Mouse (Mus musculus) cerebellum, adult 9-10 months (tissue): Measurements from ENCODE around the gene Kcnh2.

ENCODE experiments used
- DNase-seq: peaks from one replicate; pipeline ENCODE4 v3.0.0; 2022

The Kcnh2 gene

DNA sequence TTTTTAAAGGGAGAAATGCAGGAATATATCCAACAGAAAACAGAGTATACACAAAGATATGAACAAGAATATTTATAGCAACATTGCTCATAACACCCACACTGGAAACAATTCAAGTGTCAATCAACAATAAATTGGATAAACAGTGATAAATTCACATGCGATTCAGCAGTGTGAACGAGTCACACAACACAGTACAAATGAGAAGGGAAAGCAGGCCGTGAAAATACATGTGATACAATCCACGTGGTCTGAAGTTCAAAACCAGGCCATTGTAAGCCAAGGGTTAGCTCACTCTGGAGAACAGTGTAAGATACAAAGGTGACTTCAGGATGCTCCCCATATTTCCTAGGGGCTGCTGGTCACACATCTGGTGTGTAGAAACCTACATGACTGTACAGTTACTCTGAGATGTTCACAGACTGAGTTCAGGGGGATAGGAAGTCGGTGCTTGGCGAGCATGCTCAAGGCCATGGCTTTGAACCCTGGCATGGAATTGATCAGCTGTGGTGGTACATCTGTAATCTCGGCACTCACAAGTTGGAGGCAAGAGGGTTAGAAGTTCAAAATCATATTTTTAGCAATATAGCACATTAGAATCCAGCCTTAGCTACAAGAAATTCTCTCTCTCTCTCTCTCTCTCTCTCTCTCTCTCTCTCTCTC lies 23.4 kb upstream of the Kcnh2 start:
- DNase-seq: no peak

DNA sequence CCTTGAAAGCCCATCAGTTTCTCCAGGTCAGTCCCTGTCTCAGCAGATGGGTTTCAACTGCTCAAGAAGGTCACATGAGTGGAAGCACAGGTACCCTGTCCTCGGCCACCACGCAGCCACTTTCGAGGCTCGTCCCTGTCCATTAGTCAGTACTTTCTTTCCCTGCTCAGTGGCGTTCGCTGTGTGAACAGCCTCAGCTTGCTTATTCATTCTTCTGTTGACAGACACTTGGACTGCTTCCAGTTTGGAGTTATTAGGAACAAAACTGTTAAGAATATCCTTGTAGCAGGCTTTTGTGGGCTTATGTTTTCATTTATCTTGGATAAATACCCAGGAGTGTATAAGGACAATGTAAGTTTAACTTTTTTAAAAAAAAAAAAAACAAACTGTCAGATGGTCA lies 22.8 kb upstream of the Kcnh2 start:
- DNase-seq: no peak

DNA sequence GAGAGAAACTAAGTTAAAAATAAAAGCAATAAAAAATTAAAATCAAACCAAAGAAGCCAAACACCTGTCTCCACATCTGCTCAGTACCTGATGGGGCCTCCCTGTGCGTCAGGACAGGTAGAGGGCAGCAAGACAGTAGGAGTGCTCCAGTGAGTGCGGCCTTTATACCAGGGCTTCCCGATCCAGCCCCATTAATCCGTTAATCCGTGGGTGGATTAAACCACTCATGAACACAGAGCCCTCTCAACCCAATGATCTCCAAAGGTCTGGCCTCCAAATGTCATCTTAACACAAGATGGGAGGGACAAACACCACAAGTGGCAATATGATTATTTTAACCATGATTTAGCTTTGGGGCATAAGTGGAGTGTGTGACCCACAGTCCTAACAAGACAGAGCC lies 22.4 kb upstream of the Kcnh2 start:
- no peak for DNase-seq

DNA sequence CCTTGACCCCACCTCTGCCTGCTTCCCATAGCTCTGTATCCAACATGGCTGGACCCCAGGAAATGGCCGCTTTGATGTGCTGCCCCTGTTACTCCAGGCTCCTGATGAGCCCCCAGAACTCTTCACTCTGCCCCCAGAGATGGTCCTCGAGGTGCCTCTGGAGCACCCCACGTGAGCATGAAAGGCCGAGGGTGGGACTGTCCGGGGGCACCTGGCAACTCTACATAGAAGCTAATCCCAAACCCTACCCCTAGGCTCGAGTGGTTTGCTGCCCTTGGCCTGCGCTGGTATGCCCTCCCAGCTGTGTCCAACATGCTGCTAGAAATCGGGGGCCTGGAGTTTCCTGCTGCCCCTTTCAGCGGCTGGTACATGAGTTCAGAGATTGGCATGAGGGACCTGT lies 18.4 kb upstream of the Kcnh2 start:
- DNase-seq: no peak

DNA sequence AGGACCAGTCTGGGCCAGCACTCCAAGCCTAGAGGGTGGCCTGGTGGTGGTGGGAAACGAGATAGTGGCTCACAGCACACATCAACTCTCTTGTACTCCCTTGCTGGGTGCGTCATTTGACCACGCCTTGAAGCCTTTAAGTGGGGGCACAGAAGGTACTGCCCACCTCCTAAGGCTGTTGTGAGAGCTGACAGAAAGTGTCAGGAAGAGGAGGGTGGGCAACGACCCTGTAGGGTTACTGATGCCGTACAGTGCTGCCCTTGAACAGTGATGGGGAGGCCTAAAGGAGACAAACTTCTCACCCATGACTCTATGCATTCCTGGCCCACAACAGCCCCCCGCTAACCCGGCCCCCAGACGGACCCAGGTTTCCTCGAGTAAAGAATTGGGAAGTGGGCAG lies 15.0 kb upstream of the Kcnh2 start:
- no peak for DNase-seq

DNA sequence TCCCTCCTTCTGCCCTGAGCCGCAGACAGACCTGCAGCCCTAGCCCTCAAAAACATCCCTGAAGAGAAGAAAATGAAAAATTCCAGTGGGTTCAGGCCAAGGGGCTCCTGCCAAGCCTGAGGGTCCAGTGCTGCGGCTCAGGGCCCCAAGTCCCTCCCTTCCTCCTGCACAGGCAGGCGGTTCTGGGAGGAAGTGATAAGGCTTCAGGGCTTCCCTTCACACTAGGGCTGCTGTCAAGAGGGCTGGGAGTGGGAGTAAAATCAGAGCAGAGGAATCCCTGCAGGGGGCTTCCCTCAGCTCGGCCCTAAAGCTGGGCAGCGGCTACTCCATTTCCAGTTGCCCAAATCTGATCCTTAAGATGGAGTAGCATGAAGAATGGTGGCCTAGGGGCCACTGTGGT lies 14.1 kb upstream of the Kcnh2 start:
- no peak for DNase-seq

DNA sequence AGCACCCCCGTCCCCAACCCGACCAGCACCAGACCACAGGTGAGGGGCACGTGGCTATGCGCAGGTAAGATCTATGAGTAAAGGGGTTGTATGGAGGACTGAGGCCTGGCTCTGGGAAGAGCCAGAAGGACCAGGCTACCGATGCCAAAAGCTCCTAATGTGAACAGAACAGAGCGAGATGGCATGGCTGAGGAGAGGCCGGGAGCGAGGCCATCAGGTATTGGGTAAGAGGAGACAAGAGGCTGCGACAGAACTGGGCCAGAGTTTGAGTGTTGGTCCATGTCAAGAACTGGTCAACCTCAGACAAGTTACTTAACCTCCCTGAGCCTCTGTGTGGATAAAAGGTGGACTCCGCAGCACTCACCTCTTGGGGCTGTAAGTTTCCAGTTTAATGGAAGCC lies 13.6 kb upstream of the Kcnh2 start:
- DNase-seq: no peak

DNA sequence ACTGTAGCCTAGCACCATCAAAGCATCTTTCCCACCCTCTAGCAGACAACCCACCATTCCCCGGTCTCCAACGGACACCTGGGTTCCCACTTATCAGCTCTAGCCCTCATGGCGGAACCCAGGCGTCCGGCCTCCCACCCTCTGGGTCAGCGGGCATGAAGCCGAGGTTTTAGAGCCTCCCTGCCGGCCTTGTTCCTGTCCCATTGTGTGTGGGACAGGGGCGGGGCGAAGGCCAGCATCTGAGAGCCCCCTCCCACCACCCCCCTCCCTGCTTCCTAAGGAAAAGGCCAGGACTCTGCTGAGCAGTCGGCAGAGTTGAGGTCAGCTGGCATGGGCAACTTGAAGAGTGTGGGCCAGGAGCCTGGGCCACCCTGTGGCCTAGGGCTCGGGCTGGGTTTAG lies 13.1 kb upstream of the Kcnh2 start, which contains the start of gene Nos3:
Gene Nos3 (plus strand): TSS at position 303 of the 400 bp plus-strand sequence.
- DNase-seq: no peak

DNA sequence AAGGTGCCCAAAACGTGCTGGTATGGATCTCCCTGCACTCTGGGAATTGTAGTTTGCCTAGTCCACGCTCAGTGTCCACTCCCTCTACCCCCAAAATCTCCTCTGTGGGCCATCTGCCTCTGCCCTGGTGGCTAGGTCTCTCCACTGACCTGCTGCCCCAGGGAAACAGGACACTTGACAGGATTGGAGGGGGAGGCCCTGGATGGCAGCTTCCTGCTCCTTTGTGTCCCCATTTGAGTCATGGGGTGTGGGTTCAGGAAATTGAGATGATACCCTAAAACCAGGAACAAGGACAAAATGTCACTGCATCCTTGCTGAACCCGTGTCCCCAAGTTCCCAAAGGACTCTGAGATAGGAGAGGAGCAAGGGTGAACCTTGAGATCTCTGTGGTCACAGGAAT lies 12.7 kb upstream of the Kcnh2 start:
- no peak for DNase-seq

DNA sequence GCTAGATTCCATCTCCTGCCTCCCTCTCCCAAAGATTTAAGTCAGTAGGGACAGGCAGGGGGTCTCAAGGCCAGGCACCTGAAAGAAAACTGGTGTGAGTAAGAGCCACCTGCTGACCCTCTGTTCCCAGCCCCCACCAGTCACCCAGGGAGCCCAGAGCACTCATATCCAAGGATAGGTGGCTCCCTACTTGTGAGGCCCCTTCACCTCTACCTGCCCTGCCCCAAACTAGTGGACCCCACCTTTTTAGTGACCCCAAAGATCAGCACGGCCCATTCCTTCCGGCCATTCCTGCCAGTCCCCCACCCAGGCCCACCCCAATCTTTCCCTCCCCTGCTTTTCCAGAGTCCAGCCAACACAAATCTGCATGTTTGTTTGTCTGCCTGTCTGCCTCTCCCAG lies 12.1 kb upstream of the Kcnh2 start:
- DNase-seq: no peak

DNA sequence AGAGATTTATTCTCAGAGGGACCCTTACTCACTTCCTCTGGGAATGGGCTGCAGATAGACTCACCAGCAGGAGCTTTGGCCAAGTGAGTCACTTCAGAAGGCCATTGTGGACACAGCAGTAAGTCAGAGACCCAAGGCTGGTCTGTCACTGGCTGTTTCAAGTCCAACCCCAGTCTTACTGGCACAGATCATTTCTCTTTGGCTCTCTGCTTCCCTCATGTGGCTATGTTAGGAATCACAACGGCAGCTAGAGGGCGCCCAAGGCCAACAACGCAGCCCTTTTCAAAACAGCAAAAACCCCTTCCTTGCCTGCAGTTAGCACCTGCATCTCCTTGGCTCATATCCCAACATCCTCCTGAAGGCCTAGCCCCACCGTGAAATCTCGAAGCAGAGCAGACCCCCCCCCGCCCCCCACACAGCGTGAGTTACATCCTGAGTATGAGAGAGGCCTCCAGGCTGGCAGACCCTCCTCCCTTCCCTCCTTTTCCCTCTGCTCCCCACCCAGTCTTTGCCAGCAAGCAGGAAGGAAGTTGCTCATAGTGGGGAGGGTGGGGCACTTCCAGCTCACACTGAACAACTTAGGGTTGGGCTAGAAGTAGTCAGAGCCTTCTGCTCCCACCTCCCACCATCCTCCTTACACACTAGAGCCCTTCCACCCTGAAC lies 9.5 kb upstream of the Kcnh2 start:
- DNase-seq: peak; percentile 89

DNA sequence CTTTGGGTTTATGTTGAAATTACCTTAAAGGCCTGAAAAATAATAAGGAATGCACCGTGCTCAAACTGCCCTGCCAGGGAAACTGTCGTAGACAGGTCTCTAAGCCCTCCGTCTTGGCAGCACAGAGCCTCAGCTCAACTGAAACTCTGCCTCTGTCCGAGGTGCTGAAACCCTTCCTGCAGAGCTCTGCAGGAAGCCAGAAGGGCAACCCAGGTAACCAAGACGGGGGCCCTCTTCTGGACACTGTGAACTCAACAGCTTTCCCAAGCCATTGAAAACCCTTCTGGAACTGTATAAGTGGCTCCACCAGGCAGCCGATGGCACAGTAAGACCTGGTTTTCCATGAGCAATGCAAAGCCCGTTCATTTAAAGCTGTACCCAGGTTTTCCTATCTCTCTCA lies 6.1 kb upstream of the Kcnh2 start:
- no peak for DNase-seq

DNA sequence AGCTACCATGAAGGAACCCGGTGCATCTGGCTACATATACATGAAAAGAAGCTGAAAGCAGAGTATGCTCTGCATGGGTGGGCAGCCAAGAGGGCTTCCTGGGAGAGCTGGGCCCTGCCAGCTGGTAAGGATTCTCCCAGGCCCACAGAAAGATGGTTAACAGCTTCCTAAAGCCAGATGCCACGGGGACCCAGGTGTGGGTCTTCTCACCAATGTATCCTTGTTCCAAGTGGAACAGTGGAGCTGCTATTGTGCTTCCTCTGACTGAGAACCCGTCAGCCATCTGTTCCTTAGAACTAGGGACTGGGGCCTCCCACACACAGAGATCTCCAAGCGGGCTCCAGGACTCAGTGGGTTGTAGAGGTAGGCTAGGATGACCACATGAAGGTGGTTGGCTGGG lies 5.4 kb upstream of the Kcnh2 start:
- no peak for DNase-seq

DNA sequence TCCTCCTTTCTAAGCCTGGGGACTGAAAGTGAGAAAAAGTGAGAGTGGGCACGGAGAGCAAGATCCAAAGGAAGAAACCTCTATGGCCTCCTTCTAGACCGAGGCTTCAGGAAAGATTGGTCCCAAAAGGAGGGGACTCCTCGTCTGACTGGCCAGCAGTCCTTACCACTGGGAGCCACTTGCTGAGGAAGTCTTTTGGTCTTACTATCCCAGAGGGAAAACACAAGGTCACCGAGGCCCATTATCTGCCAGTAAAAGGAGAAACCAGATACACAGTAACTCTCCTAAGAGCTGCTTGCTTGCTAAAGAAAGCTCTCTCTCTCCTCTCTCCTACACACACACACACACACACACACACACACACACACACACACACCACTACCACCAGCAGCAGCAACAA lies 1.9 kb upstream of the Kcnh2 start:
- no peak for DNase-seq

DNA sequence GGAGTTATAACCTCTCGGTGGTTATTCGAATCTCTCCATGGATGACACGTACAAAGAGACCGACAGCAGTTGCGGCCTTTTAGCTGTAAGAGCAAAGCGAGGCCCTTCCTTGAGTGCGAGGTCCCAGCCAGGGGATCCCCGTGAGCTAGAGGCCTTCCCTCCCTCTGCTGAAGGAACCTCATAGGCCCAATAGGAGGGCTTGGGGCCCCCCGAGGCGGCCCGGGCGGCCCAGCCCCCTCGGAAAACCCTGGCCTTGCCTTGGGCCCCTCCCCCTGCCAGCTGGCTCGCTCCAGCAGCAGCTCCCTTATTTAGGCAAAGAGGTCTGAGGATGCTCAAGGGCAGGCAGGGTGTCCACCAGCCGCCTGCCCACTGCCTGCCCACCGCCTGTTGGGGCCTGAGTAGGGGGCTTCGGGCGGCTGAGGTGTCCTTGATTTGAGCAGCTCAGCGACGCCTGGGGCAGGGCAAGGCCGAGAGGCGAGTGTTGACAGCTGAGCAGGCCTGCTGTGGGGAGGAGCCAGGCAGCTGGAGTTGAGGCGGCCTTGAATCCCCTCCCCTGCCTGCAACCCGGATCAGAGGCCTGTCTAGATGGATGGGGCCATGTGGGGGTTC lies 951 bp upstream of the Kcnh2 start:
- peak; percentile 50 for DNase-seq

DNA sequence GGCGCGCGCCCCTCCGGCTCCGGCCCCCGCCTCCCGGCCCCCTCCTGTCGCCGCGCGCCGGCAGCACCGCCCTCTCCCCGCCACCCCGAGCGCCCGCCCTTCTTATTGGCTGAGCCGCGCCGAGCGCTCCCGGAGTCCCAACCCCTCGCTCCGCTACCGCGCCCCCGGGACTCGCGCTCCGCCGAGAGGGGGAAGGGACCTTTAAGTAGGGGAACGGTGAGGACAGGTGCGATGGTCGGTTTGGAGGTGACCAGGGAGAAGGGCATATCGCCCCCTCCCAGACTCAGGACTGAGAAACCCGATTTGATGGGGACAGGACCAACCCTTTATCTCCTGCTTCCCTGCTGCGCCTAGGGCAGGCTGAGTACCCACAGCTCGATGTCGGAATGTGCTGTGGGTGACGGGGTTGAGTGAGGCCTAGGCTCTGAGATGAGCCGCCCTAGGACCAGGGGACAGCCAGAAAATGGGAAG lies 332 bp upstream of the Kcnh2 start:
- peak; percentile 86 for DNase-seq

DNA sequence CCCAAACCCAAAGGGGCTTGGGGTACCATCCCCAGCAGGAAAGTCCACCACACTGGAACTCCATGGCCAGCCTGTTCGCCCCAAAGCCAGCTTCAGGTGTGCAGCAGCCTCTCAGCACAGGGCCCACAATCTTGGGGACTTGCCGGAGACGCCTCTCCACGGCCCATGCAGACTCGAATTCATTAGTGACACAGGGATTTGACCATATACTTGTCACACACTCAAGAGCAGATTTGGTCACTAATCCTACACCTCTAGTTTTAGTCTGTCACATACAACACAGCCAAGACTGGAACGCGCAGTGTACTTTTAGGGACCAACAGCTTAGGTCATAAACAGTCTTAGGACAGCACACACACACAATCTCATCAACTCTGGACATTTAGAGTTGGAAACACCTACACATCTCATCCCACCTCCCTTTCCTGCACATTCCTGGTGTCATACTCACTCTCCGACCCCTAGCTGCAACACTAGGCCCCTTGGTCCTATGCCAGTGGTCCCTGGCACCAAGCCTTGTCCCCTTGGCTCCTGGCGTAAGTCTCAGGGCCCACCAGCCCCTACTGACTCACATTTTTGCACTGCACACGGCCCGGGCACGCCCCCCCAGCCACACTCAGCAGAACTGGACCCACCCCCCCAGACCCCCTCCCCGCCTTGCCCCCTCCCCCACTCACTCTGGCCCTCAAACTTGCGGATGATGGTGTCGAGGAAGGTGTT lies 713 bp downstream of the Kcnh2 start:
- peak; percentile 66 for DNase-seq

DNA sequence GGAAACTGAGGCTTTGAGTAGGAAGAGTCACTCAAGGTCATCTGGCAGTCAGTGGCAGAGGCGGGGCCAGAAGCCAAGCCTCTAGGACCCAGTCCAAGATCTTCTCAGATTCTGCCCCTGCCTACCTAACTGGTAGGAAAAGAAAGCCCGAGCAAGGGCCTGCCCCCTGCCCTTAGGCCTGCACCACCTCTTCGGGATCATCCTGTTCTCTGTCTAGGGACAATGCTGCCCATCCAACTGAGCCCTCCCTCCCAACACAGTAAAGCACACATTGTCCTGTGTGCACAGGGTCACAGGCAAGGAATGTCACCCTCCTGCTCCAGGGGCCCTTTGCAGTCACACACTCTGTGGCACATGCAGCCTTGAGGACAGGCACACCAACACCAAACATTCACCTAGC lies 1.3 kb downstream of the Kcnh2 start:
- DNase-seq: peak; percentile 57

DNA sequence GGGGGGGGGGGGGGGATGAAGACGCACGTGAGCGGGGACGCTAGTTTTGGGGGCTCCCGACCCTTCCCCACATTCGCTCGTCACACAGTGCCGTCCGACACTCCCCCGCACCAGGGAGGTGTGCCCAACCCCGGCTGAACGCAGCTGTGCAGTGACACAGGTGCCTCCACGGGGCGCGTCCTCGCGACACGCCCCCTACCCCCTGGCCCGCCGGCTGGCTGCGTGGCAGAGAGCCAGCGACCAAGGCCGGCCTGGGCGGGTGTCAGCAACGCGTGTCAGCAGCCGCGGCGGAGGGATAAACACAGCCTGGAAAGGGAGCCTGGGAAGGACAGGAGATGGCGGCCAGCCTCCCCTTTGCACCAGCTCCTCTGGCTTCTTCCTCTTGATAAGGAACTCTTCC lies 2.9 kb downstream of the Kcnh2 start:
- DNase-seq: no peak

DNA sequence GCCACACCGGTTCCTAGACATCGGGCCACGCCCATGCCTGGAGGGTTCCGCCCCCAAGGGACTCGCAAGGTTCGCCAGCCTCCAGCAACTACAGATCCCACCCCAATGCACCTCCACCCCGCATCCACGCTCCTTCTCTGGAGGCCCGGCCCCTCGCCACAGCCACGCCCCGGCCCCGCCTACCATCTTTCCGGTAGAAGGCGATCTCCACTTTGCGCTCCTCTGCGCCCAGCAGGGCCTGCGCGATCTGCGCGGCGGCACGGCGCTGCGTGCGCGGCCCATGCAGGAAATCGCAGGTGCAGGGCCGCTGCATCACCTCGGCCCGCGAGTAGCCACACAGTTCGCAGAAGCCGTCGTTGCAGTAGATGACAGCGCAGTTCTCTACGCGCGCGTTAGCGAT lies 3.3 kb downstream of the Kcnh2 start:
- peak; percentile 79 for DNase-seq

DNA sequence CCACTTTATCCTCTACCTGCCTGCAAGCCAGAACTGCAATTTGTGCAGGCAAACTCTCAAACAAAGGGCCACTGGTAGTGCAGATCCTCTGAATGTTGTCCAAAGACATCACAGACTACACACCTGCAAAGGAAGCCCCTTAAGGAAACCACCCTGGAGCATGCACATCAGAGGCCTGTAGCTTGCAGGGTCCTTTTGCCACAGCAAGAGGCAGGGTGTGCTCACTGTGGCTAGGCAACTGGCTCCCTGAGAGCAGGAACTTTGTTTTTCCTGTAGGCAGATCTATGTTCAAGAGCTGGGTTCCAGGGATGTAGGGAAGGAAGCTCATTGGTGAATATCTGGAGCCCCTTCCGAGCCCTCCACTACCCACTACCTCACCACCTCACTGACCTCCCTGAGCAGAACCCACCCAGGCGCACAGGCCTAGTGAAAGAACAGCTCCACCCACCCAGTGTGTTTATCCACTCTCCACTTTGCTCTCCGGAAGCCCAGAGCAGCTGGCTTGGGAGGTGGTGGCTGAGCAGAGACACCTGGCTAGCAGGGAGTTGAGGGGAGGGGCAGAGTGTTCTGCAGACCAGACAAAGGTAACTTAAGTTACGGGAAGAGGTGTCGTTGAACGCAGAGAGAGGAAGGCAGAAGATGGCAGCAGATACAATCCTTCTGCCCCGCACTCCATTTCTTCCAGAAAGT lies 4.1 kb downstream of the Kcnh2 start:
- no peak for DNase-seq

DNA sequence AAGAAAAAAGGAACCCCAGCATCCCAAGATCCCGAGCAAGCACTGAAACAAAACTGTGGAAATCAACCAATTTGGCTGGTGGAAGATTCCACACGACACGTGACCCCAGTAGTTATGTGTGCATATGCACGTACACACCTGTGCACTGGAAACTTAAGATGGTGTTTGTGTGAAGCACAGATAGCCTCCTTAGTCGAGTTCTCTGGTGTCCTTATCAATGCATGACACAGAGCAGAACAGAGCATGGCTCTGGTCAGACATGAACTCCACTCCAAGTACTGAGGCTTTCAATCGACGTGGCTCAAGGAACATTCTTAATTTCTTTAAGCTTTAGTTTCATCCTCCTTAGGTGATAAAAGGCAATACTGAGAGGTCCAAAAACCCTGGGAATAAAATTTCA lies 5.1 kb downstream of the Kcnh2 start:
- DNase-seq: no peak

DNA sequence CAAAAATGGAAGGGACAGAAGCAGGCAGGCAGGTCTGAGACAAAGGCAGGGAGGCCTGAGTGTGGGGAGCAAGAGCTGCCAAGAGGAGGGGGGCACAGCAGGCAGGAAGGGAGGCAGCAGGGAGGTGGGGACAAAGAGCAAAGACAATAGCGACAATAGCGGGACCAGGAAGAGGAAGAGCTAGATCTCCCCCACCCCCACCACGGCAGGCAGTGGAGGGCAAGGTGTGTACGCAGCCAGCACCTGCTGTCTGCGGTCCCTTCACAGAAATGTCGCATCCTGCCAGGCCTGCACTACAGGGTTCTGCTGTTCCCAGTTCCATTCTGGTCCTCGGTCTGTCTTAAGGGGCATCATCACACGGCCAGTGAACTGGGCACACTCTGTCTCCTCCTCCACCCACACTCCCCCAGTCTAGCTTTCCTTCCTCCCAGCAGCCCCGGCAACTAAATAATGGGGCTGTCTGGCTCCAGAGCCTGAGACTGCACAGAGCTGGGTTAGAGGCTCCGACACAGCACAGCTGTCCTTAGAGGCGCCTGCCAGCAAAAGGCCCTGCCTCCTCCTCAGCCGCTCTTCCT lies 6.8 kb downstream of the Kcnh2 start:
- no peak for DNase-seq
